Mouse (Mus musculus) limb, embryonic 12.5 days (tissue): Measurements from ENCODE around the gene Osbpl11. TPM values are rescaled to one million over a fixed set of nuclear protein-coding genes. Genes with fewer than 3 reads are reported as not detected.
"Not testable (repeated sequence)": the region's sequence is repeated elsewhere in the genome, so short reads cannot be mapped to it uniquely, and the experiment has no call there.

Experiments used
- ATAC-seq: fragments of 200-750 bp; cut with Nextera tagmentation; 2 replicates; pipeline ENCODE4 v1.8.0; 2017; ENCODE audit warnings: low read depth, moderate TSS enrichment; ENCODE audit not compliant: insufficient number of reproducible peaks, insufficient read depth, low FRiP score, low TSS enrichment
- H3K27ac ChIP-seq: fragments of 300-500 bp; sonication (generic); 2 replicates; pipeline ENCODE4 v1.5.1; 2016; ENCODE audit warnings: mild to moderate bottlenecking, moderate library complexity
- H3K27me3 ChIP-seq: fragments of 300-500 bp; sonication (generic); 2 replicates; pipeline ENCODE4 v1.6.1; 2016; ENCODE audit warnings: mild to moderate bottlenecking, moderate library complexity
- H3K36me3 ChIP-seq: fragments of 300-500 bp; sonication (generic); 2 replicates; pipeline ENCODE4 v1.6.1; 2016; ENCODE audit warnings: mild to moderate bottlenecking, moderate library complexity
- H3K4me1 ChIP-seq: fragments of 300-500 bp; sonication (generic); replicated peaks from 2 replicates; pipeline ENCODE4 v1.6.1; 2016
- H3K4me2 ChIP-seq: fragments of 300-500 bp; sonication (generic); 2 replicates; pipeline ENCODE4 v1.6.1; 2016; ENCODE audit warnings: mild to moderate bottlenecking, moderate library complexity
- H3K4me3 ChIP-seq: fragments of 300-500 bp; sonication (generic); replicated peaks from 2 replicates; pipeline ENCODE4 v1.5.1; 2016; ENCODE audit warnings: mild to moderate bottlenecking
- H3K9ac ChIP-seq: fragments of 300-500 bp; sonication (generic); replicated peaks from 2 replicates; pipeline ENCODE4 v1.6.1; 2016; ENCODE audit warnings: mild to moderate bottlenecking, moderate library complexity
- H3K9me3 ChIP-seq: fragments of 300-500 bp; sonication (generic); 2 replicates; pipeline ENCODE4 v1.6.1; 2016; ENCODE audit warnings: mild to moderate bottlenecking, moderate library complexity
- WGBS: fragments of 180-500 bp; shearing (Covaris S2); methylation state at CpG from one replicate; pipeline ENCODE4 v1.1.7; 2016; 5-methylcytosine and 5-hydroxymethylcytosine counted together
- polyA plus RNA-seq: library from polyadenylated mRNA; unstranded; fragments of >200 nt; fragmentation: Nextera tagmentation; extraction: Ambion mirVana; gene quantifications from 2 replicates; pipeline ENCODE4 v1.2.1, GENCODE M21; 2016

Gene Osbpl11
- polyA plus RNA-seq, 1 experiment from 2014 or later, result 28.4 TPM

DNA sequence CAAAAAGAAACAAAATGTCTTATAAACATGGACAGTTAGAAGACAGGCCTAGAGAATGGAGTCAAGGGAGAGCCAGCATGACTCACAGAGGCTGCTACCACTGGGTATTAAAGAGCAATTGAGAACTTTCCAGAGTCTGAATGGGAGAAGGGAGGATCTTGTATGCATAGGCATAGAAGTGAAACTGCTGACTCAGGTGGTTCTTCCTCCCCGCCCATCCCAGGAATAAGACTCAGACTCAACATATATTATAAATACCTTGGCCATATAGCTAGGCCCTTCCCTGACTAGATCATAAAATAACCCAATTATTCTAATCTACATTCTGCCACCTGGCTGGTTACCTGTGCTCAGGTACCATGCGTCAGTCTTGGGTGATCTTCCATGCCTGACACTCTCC, 25.5 kb upstream of the Osbpl11 start:
- Histone ChIP-seq H3K9me3 (no peaks in the 10 kb centered on the region), H3K4me2 (no peak overlapping the region), H3K9ac (no peak overlapping the region)

DNA sequence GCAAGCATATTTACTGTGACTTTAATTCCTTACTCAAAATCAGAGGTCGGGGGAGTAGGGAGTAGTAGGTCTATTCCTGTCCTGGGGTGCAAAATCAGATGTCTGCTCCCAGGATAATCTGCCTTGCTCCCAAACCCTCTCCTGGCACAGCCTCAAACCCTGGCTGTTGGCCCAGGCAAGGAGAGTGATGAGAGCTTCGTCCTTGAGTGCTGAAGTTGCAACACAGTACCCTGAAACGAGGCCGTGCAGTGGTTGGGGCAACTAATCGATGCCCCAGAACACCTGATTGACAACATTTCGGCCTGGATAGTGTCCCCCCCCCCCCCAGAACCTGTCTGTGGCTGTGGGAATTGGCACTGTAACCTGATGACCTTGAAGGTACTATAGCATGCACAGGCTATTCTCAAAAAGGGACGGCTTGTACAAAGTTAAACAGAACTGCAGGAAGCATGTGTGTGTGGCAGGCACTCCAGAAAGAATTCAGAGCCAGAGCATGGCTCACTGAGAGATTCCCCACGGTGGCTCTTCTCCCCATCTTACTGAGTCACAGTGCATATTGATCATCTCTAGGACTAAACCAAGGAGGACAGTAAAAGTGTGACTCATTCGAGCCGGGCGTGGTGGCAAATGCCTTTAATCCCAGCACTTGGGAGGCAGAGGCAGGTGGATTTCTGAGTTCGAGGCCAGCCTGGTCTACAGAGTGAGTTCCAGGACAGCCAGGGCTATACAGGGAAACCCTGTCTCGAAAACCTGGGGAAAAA, 21.4 kb upstream of the Osbpl11 start:
- Histone ChIP-seq H3K4me2 (no peak overlapping the region), H3K27me3 (no peaks in the 10 kb centered on the region), H3K4me3 (no peak overlapping the region), H3K9me3 (peaks cover 4% of the 10 kb centered on the region; the same call in 1 of the 2 replicates), H3K27ac (no peak overlapping the region), H3K9ac (no peak overlapping the region), H3K4me1 (no peaks in the 10 kb centered on the region), H3K36me3 (no peaks in the 10 kb centered on the region)
- no peak for ATAC-seq
- WGBS, result 75% methylated on average over 13 of the region's 13 CpGs

More for the DNA sequence above, 25.5 kb upstream of the Osbpl11 start:
- ATAC-seq, result no peak
- no peak overlapping the region for H3K4me3 ChIP-seq
- no peak overlapping the region for H3K27ac ChIP-seq
- 96% methylated on average over 2 of the region's 2 CpGs for WGBS
- H3K36me3 ChIP-seq, result no peaks in the 10 kb centered on the region
- H3K4me1 ChIP-seq, result no peaks in the 10 kb centered on the region
- H3K27me3 ChIP-seq, result no peaks in the 10 kb centered on the region

DNA sequence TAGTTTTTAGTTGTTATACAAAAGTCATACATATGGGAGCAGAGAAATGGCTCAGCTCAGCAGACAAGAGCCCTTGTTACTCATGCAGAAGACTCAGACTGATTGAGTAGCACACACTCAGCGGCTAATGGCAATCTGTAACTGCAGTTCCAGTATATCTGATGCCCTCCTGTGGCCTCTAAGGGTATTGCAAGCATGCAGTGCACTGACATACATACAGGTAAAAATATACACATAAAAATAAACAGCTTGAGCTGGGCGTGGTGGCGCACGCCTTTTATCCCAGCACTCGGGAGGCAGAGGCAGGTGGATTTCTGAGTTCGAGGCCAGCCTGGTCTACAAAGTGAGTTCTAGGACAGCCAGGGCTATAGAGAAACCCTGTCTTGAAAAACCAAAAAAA, 18.6 kb upstream of the Osbpl11 start:
- not testable (repeated sequence) for H3K27me3 ChIP-seq, H3K4me3 ChIP-seq, H3K27ac ChIP-seq, ATAC-seq, H3K9me3 ChIP-seq, H3K36me3 ChIP-seq, H3K4me2 ChIP-seq, H3K9ac ChIP-seq
- H3K4me1 ChIP-seq, result peaks cover 13% of the 10 kb centered on the region; the same call in 1 of the 2 replicates
- WGBS, result 66% methylated on average over 6 of the region's 6 CpGs

DNA sequence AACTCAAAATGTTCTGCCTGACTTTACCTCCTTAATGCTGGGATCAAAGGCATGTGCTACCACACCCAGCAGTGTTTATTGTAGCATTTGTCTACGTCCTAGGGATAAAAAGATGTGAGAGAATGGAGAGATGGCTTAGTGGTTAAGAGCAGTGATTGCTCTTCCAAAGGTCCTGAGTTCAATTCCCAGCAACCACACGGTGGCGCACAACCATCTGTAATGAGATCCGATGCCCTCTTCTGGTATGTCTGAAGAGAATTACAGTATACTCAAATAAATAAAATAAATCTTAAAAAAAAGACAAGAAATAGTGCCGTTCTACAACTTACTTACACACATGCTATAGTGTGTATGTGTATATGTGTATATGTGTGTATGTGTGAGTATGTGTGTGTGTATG, 17.3 kb upstream of the Osbpl11 start:
- no peaks in the 10 kb centered on the region for H3K36me3 ChIP-seq
- peaks cover 4% of the 10 kb centered on the region; the same call in 1 of the 2 replicates for H3K9me3 ChIP-seq
- no peak overlapping the region for H3K9ac ChIP-seq
- H3K27ac ChIP-seq, result no peak overlapping the region
- ATAC-seq, result no peak
- WGBS, result 39% methylated on average over 5 of the region's 5 CpGs
- no peak overlapping the region for H3K4me2 ChIP-seq
- H3K4me3 ChIP-seq, result no peak overlapping the region
- H3K27me3 ChIP-seq, result no peaks in the 10 kb centered on the region; the same call in 1 of the 2 replicates
- H3K4me1 ChIP-seq, result peaks cover 13% of the 10 kb centered on the region

DNA sequence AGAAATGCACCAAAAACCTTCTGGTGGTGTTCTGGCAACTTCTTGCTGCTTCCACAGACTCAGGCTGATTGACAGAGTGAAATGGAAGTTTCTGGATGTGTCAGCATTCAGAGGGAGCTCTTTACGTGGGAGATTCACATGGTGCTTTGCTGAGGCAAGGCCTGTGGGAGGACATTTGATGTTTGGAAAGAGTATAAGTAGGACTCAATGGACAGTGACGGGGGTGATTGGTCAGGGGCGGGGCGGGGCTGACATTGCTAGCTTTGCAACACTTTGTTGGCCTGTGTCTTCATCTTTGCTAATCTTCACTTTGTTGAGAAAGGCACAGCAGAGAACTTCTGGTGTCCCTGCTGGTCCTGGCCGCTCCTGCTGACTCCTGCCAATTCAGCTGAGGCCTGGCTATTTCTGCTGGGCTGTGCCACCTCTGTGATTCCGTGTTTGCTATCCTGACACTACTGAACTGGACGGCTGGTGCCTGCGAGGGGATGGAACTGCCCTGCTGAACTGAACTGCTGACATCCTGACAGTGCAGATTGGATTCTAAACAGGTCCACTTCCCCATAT, 15.3 kb upstream of the Osbpl11 start:
- Histone ChIP-seq H3K9me3 (peaks cover 4% of the 10 kb centered on the region; the same call in 1 of the 2 replicates), H3K4me3 (no peak overlapping the region), H3K36me3 (no peaks in the 10 kb centered on the region), H3K27me3 (no peaks in the 10 kb centered on the region; the same call in 1 of the 2 replicates), H3K4me2 (no peak overlapping the region), H3K27ac (no peak overlapping the region), H3K4me1 (peaks cover 13% of the 10 kb centered on the region), H3K9ac (no peak overlapping the region)
- no peak for ATAC-seq
- WGBS, result 83% methylated on average over 8 of the region's 8 CpGs

DNA sequence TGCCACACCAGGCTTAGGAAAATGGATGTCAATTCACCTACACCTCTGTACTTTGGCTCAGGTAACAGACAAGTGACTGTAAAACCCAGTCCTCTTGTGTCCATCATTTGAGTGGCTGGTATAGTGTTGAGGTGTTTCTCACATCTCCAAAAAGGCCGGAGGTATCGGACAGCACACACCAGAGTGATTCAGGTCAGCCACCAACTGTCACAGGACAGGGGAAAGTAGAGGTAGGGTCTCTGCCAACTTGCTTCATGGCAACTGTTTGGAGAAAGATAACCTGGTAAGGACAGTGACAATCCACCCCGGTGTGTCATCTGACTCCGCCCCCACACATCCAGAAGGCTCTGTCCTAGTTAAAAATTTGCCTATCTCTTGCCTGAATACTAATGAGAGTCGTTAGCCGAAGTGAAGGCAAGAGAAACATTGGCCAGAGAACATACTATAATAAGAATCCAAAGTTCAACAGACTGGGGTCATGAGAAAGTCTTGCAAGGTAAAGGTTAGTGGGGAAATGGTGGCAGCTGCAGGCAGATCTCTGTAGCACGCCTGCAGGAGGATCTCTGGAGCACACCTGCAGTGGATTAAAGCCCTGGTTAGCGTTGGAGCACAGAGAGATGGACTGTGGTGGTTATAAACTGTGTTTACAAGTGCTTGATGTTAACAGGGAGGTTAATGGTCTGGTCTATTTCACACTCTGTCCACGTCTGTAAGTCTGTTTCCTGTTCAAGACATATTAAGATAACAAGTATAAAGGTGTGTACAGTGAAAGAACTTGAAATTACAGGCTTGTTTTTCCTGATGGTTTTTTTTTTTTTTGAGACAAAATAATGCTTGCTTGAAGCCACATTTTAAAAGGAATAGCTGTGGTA, 13.9 kb upstream of the Osbpl11 start:
- ATAC-seq, result peak; percentile 52; the same call in 1 of the 2 replicates
- no peak overlapping the region for H3K9ac ChIP-seq
- H3K36me3 ChIP-seq, result no peaks in the 10 kb centered on the region
- H3K4me3 ChIP-seq, result no peak overlapping the region
- peaks cover 13% of the 10 kb centered on the region for H3K4me1 ChIP-seq
- no peaks in the 10 kb centered on the region; the same call in 1 of the 2 replicates for H3K27me3 ChIP-seq
- 57% methylated on average over 9 of the region's 9 CpGs for WGBS
- H3K4me2 ChIP-seq, result no peak overlapping the region
- no peak overlapping the region for H3K27ac ChIP-seq
- H3K9me3 ChIP-seq, result no peaks in the 10 kb centered on the region

DNA sequence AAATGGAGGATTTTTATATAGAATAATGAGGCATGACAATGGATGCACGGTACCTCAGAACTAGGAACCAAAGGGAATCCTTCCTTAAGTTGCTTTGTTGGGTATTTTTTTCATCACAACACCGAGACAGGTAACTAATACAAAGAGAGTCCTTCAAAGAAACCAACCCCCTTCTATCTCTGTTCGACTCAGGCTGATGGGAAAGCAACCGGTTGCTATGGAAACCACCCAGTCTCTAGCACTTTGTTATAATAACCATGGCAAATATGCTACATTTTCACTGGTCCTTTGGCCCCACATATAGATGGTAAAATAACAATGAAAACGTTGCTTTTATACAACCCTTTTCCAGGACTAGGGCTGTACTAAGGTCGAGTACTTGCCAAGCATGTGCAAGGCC, 13.1 kb upstream of the Osbpl11 start:
- Histone ChIP-seq H3K27ac (no peak overlapping the region), H3K4me1 (peaks cover 13% of the 10 kb centered on the region), H3K27me3 (no peaks in the 10 kb centered on the region; the same call in 1 of the 2 replicates), H3K4me3 (no peak overlapping the region), H3K36me3 (no peaks in the 10 kb centered on the region), H3K4me2 (no peak overlapping the region), H3K9ac (no peak overlapping the region), H3K9me3 (no peaks in the 10 kb centered on the region)
- WGBS, result 79% methylated on average over 6 of the region's 6 CpGs
- no peak for ATAC-seq

DNA sequence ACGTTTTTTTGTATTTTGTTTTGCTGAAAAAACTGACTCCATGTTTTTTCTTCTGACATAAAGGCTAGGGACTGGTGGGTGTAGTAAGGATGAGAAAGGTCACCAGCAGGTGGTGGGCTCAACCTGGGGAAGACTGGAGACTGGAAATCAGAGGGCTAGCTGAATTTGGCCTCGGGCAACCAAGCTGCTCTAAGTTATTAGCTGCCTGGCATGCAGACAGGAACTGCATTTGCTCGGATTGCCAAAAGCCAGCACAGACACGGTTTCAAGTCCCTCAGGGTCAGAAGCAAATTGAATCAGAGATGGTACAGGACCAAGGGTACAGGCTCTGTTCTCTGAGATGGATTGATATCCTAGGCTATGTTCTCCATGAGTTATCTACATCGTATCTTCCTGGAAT, 11.7 kb upstream of the Osbpl11 start:
- 57% methylated on average over 5 of the region's 5 CpGs for WGBS
- no peak for ATAC-seq

DNA sequence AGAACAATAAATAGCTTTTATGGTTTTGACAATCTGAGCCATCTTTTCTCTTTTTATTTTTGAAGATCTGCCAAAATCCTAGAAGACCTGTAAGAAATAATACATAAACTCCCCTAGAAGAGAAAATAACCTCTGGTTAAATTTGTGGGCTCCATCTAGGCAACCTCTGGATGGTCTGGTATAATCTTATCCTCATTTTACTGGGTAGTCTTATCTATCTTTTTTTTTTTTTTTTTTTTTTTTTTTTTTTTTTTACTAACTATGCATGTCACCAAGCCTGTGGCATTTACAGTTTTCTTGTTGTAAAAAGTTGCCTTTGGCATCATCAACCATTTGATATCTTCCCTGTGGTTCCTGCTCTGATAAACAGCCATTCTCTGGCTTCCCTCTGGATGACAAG, 10.2 kb upstream of the Osbpl11 start:
- Histone ChIP-seq H3K9me3 (no peaks in the 10 kb centered on the region), H3K27ac (no peak overlapping the region), H3K36me3 (no peaks in the 10 kb centered on the region), H3K4me2 (no peak overlapping the region), H3K4me1 (peaks cover 13% of the 10 kb centered on the region), H3K9ac (no peak overlapping the region), H3K4me3 (no peak overlapping the region), H3K27me3 (no peaks in the 10 kb centered on the region; the same call in 1 of the 2 replicates)
- ATAC-seq, result no peak

More for the DNA sequence above, 11.7 kb upstream of the Osbpl11 start:
- Histone ChIP-seq H3K36me3 (no peaks in the 10 kb centered on the region), H3K9me3 (no peaks in the 10 kb centered on the region), H3K4me2 (no peak overlapping the region), H3K27me3 (no peaks in the 10 kb centered on the region; the same call in 1 of the 2 replicates), H3K9ac (no peak overlapping the region), H3K4me3 (no peak overlapping the region), H3K27ac (no peak overlapping the region), H3K4me1 (peaks cover 13% of the 10 kb centered on the region)

DNA sequence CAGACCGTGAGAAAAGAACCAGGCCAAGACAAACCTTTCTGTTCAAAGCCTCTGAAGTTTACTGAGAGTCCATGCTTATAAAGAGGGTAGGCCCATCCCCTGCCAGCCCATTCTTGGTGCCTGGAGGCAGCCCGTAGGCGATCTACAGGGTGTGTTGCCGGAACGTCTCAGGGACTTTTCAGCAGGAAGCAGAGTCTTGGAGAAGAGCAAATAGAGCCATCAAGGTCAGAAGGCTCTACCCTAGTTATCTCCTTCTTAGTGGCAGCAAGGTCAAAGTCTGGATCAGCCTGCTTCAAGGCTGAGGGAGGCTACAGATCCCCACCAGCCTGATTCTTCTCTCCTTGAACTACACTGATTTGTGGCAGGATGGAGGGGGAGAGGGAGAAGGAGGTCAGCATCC, 8.0 kb upstream of the Osbpl11 start:
- 88% methylated on average over 5 of the region's 5 CpGs for WGBS
- ATAC-seq, H3K4me1 ChIP-seq: not testable (repeated sequence)

DNA sequence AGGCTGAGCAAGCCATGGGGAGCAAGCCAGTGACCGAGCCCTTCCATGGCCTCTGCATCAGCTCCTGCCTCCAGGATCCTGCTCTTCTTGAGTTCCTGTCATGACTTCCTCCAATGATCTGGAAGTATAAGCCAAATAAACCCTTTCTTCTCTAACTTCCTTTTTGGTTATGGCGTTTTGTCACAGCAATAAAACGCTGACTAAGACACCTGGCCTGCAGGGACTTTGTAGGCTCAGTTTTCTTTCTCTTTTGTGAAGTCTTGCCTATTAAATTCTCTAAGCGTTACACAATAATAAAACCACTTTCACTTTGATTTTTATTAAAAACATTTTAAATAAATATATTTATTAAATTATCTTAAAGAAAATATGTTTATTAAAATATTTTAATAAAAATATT, 7.1 kb upstream of the Osbpl11 start:
- Histone ChIP-seq H3K9me3 (no peaks in the 10 kb centered on the region), H3K36me3 (no peaks in the 10 kb centered on the region), H3K4me1 (no peaks in the 10 kb centered on the region), H3K4me2 (no peak overlapping the region), H3K4me3 (no peak overlapping the region), H3K27me3 (no peaks in the 10 kb centered on the region), H3K27ac (no peak overlapping the region), H3K9ac (no peak overlapping the region)
- WGBS, result 74% methylated on average over 4 of the region's 4 CpGs
- ATAC-seq, result no peak

More for the DNA sequence above, 8.0 kb upstream of the Osbpl11 start:
- not testable (repeated sequence) for H3K4me3 ChIP-seq, H3K9ac ChIP-seq, H3K4me2 ChIP-seq, H3K9me3 ChIP-seq, H3K27ac ChIP-seq, H3K27me3 ChIP-seq, H3K36me3 ChIP-seq
